Mouse (Mus musculus) limb, embryonic 12.5 days (tissue): ENCODE results near the gene Rubcnl. TPM values are rescaled to one million over a fixed set of nuclear protein-coding genes. Genes with fewer than 3 reads are reported as not detected.

Experiments
- ATAC-seq: fragments of 200-750 bp; cut with Nextera tagmentation; 2 replicates; pipeline ENCODE4 v1.8.0; 2017; ENCODE audit warnings: low read depth, moderate TSS enrichment; ENCODE audit not compliant: insufficient number of reproducible peaks, insufficient read depth, low FRiP score, low TSS enrichment
- H3K27ac ChIP-seq: fragments of 300-500 bp; sonication (generic); 2 replicates; pipeline ENCODE4 v1.5.1; 2016; ENCODE audit warnings: mild to moderate bottlenecking, moderate library complexity
- H3K27me3 ChIP-seq: fragments of 300-500 bp; sonication (generic); 2 replicates; pipeline ENCODE4 v1.6.1; 2016; ENCODE audit warnings: mild to moderate bottlenecking, moderate library complexity
- H3K36me3 ChIP-seq: fragments of 300-500 bp; sonication (generic); 2 replicates; pipeline ENCODE4 v1.6.1; 2016; ENCODE audit warnings: mild to moderate bottlenecking, moderate library complexity
- H3K4me1 ChIP-seq: fragments of 300-500 bp; sonication (generic); replicated peaks from 2 replicates; pipeline ENCODE4 v1.6.1; 2016
- H3K4me2 ChIP-seq: fragments of 300-500 bp; sonication (generic); 2 replicates; pipeline ENCODE4 v1.6.1; 2016; ENCODE audit warnings: mild to moderate bottlenecking, moderate library complexity
- H3K4me3 ChIP-seq: fragments of 300-500 bp; sonication (generic); replicated peaks from 2 replicates; pipeline ENCODE4 v1.5.1; 2016; ENCODE audit warnings: mild to moderate bottlenecking
- H3K9ac ChIP-seq: fragments of 300-500 bp; sonication (generic); replicated peaks from 2 replicates; pipeline ENCODE4 v1.6.1; 2016; ENCODE audit warnings: mild to moderate bottlenecking, moderate library complexity
- H3K9me3 ChIP-seq: fragments of 300-500 bp; sonication (generic); 2 replicates; pipeline ENCODE4 v1.6.1; 2016; ENCODE audit warnings: mild to moderate bottlenecking, moderate library complexity
- WGBS: fragments of 180-500 bp; shearing (Covaris S2); methylation state at CpG from one replicate; pipeline ENCODE4 v1.1.7; 2016; 5-methylcytosine and 5-hydroxymethylcytosine counted together
- polyA plus RNA-seq: library from polyadenylated mRNA; unstranded; fragments of >200 nt; fragmentation: Nextera tagmentation; extraction: Ambion mirVana; gene quantifications from 2 replicates; pipeline ENCODE4 v1.2.1, GENCODE M21; 2016

Rubcnl gene
- polyA plus RNA-seq, 1 experiment from 2014 or later, result 0.90 TPM

DNA sequence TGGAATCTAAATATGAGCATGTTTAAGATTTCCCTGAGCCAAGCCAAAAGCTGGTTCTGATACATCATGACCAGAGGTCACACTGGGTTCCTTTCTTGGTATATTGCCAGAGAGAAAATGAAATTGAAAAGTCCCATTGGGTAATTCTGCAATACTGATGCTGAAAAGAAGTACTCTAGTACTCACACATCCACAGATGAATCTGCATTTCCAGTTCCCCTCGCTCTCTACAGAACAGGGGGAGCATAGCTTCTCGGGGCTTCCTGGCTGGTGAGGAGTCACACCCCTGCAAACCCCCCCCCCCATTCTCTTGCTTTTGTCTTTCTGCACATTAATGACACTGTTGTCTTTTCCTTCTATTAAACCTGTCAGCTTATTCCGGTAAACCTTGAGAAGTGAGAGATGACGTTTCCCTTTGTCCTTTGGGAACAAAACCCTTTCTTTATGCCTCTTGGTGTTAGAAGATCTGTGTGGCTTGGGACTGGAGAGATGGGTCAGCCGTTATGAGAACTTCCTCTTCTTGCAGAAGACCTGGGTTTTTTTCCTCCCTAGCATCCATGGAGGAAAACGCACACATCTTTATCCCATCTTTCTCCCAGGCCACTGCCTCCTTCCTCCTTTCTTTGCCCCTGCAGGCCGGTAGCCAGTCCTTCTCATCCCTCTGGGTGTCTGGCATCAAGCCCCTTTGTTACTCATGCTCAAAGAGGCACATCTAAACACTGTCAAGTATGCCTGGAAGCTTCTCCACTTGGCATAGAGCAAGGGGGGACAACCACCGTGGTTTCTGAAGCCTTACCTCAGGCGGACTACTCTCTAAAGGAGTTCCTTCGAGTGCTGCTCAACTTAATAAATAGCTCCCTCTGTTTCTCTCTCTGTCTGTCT is 59.7 kb downstream of the Rubcnl start:
- Histone ChIP-seq H3K4me1 (no peaks in the 10 kb centered on the region), H3K4me2 (no peak overlapping the region), H3K36me3 (no peaks in the 10 kb centered on the region), H3K9me3 (no peaks in the 10 kb centered on the region), H3K4me3 (no peak overlapping the region), H3K9ac (no peak overlapping the region), H3K27ac (no peak overlapping the region), H3K27me3 (no peaks in the 10 kb centered on the region)
- no peak for ATAC-seq
- 82% methylated on average over 10 of the region's 10 CpGs for WGBS

DNA sequence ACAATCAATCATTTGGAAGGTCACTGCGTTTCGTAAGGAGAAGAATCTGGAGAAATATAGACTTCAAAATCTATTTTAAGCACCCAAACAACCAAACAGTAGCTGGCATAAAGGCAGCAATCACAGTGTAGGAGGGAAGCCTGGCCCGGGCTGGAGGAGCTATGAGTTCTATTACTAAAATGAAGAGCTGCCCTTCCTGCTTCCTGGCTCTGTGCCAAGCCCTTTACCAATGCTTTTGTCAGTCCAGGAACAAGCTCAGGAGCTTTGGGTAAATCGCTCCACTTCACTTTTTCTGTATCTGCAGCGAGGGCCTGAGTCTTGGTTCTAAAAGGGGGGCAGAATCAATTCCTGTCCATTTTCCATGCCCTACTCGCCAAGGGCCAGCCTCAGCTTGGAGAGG is 62.1 kb downstream of the Rubcnl start:
- ATAC-seq, result no peak
- Histone ChIP-seq H3K4me1 (no peaks in the 10 kb centered on the region), H3K9me3 (no peaks in the 10 kb centered on the region), H3K4me3 (no peak overlapping the region), H3K4me2 (no peak overlapping the region), H3K36me3 (no peaks in the 10 kb centered on the region), H3K9ac (no peak overlapping the region), H3K27ac (no peak overlapping the region), H3K27me3 (no peaks in the 10 kb centered on the region)
- WGBS, result 84% methylated on average over 6 of the region's 6 CpGs

Other genes starting within 250 kb of the Rubcnl start
- gene Lrch1, start 68.2 kb upstream of the Rubcnl start, polyA plus RNA-seq, result 14.8 and 16.0 TPM in 2 replicates
- 0.08 TPM in 2 replicates for gene Lrrc63, start 114.9 kb downstream of the Rubcnl start, polyA plus RNA-seq
- gene Lcp1, start 115.1 kb downstream of the Rubcnl start, polyA plus RNA-seq, result 21.5 and 24.5 TPM in 2 replicates
- gene Cpb2, start 226.3 kb downstream of the Rubcnl start, polyA plus RNA-seq, result not detected in 2 replicates